Mouse (Mus musculus) forebrain, embryonic 16.5 days (tissue): Measurements from ENCODE around the gene Atp7a. TPM values are rescaled to one million over a fixed set of nuclear protein-coding genes. Genes with fewer than 3 reads are reported as not detected.
"Not testable (repeated sequence)": the region's sequence is repeated elsewhere in the genome, so short reads cannot be mapped to it uniquely, and the experiment has no call there.

ENCODE experiments used
- ATAC-seq: fragments of 200-750 bp; cut with Nextera tagmentation; 2 replicates; pipeline ENCODE4 v1.8.0; 2017; ENCODE audit warnings: mild to moderate bottlenecking, moderate library complexity
- H3K27ac ChIP-seq: fragments of 300-500 bp; sonication (generic); 2 replicates; pipeline ENCODE4 v1.5.1; 2014; ENCODE audit warnings: low read length, control low read depth
- H3K27me3 ChIP-seq: fragments of 300-500 bp; sonication (generic); replicated peaks from 2 replicates; pipeline ENCODE4 v1.6.1; 2014; ENCODE audit warnings: low read length; ENCODE audit not compliant: control insufficient read depth, insufficient read depth
- H3K36me3 ChIP-seq: fragments of 300-500 bp; sonication (generic); 2 replicates; pipeline ENCODE4 v1.6.1; 2014; ENCODE audit not compliant: control insufficient read depth, insufficient read depth
- H3K4me1 ChIP-seq: fragments of 300-500 bp; sonication (generic); replicated peaks from 2 replicates; pipeline ENCODE4 v1.6.1; 2014; ENCODE audit warnings: low read length; ENCODE audit not compliant: control insufficient read depth, insufficient read depth
- H3K4me2 ChIP-seq: fragments of 300-500 bp; sonication (generic); 2 replicates; pipeline ENCODE4 v1.6.1; 2014; ENCODE audit warnings: mild to moderate bottlenecking, low read length, control low read depth
- H3K4me3 ChIP-seq: fragments of 300-500 bp; sonication (generic); replicated peaks from 2 replicates; pipeline ENCODE4 v1.5.1; 2014; ENCODE audit warnings: mild to moderate bottlenecking, low read length, control low read depth
- H3K9ac ChIP-seq: fragments of 300-500 bp; sonication (generic); replicated peaks from 2 replicates; pipeline ENCODE4 v1.6.1; 2014; ENCODE audit warnings: low read depth, low read length, control low read depth
- H3K9me3 ChIP-seq: fragments of 300-500 bp; sonication (generic); 2 replicates; pipeline ENCODE4 v1.6.1; 2016; ENCODE audit warnings: low read length; ENCODE audit not compliant: control insufficient read depth
- WGBS: fragments of 180-500 bp; shearing (Covaris S2); extraction: QIAGEN DNeasy Blood & Tissue Kit; methylation state at CpG from one replicate; pipeline ENCODE4 v1.1.7; 2014; 5-methylcytosine and 5-hydroxymethylcytosine counted together
- polyA plus RNA-seq: library from polyadenylated mRNA; unstranded; fragments of >200 nt; fragmentation: Nextera tagmentation; extraction: Ambion mirVana; gene quantifications from 2 replicates; pipeline ENCODE4 v1.2.1, GENCODE M21; 2015

The Atp7a gene
- 17.6 and 20.7 TPM in 2 replicates for polyA plus RNA-seq

GRCm38 (mm10) chrX:106026418-106027342 is at the start of gene Atp7a:
TSS of gene Atp7a (plus strand) at chrX:106027276.
- no peaks in the 10 kb centered on the region for H3K27me3 ChIP-seq
- peak within 1 kb of the TSS; percentile 4; the same call in 1 of the 2 replicates for H3K27ac ChIP-seq
- no peaks in the 10 kb centered on the region for H3K9me3 ChIP-seq
- H3K4me3 ChIP-seq: peak within 1 kb of the TSS; percentile 69
- H3K4me2 ChIP-seq: peak within 1 kb of the TSS; percentile 62
- peaks cover 7% of the 10 kb centered on the region for H3K4me1 ChIP-seq
- H3K36me3 ChIP-seq: no peaks in the 10 kb centered on the region
- H3K9ac ChIP-seq: peak within 1 kb of the TSS; percentile 61
- 19% methylated on average over 36 of the region's 36 CpGs for WGBS
- ATAC-seq: peak; percentile 98

GRCm38 (mm10) chrX:106001605-106002004 is 25.5 kb upstream of the Atp7a start:
- WGBS: 76% methylated on average over 1 of the region's 1 CpGs
- no peak overlapping the region for H3K27ac ChIP-seq
- no peaks in the 10 kb centered on the region for H3K36me3 ChIP-seq
- H3K9me3 ChIP-seq: no peaks in the 10 kb centered on the region
- peak; percentile 52 for ATAC-seq
- H3K27me3 ChIP-seq: no peaks in the 10 kb centered on the region
- no peak overlapping the region for H3K9ac ChIP-seq
- H3K4me1 ChIP-seq: no peaks in the 10 kb centered on the region
- H3K4me2 ChIP-seq: no peak overlapping the region
- H3K4me3 ChIP-seq: no peak overlapping the region

GRCm38 (mm10) chrX:106010762-106011161 is 16.3 kb upstream of the Atp7a start:
- H3K4me3 ChIP-seq: peak overlapping the region; percentile 65
- H3K9me3 ChIP-seq: no peaks in the 10 kb centered on the region
- no peaks in the 10 kb centered on the region for H3K27me3 ChIP-seq
- peak overlapping the region; percentile 57; the same call in 1 of the 2 replicates for H3K9ac ChIP-seq
- no peak for ATAC-seq
- no peaks in the 10 kb centered on the region for H3K36me3 ChIP-seq
- WGBS: 11% methylated on average over 3 of the region's 3 CpGs
- peak overlapping the region; percentile 57 for H3K4me2 ChIP-seq
- no peak overlapping the region for H3K27ac ChIP-seq
- H3K4me1 ChIP-seq: no peaks in the 10 kb centered on the region; the same call in none of the 2 replicates

GRCm38 (mm10) chrX:106011465-106012159 is 15.5 kb upstream of the Atp7a start, which contains the start of gene Magt1:
TSS of gene Magt1 (minus strand) at chrX:106011906.
- Histone ChIP-seq H3K9ac (peak within 1 kb of the TSS; percentile 57), H3K27me3 (no peaks in the 10 kb centered on the region), H3K27ac (peak within 1 kb of the TSS; percentile 89), H3K4me1 (no peaks in the 10 kb centered on the region; the same call in none of the 2 replicates), H3K4me3 (peak within 1 kb of the TSS; percentile 65), H3K36me3 (no peaks in the 10 kb centered on the region), H3K9me3 (no peaks in the 10 kb centered on the region), H3K4me2 (peak within 1 kb of the TSS; percentile 65)
- ATAC-seq: peak; percentile 89
- 18% methylated on average over 45 of the region's 45 CpGs for WGBS

GRCm38 (mm10) chrX:106012559-106012958 is 14.5 kb upstream of the Atp7a start:
- Histone ChIP-seq H3K9me3 (no peaks in the 10 kb centered on the region), H3K9ac (no peak overlapping the region; the same call in 1 of the 2 replicates), H3K27ac (peak overlapping the region; percentile 89; the same call in 1 of the 2 replicates), H3K4me1 (peaks cover 5% of the 10 kb centered on the region), H3K36me3 (no peaks in the 10 kb centered on the region), H3K27me3 (no peaks in the 10 kb centered on the region), H3K4me3 (peak overlapping the region; percentile 38; the same call in 1 of the 2 replicates), H3K4me2 (peak overlapping the region; percentile 65)
- WGBS: 69% methylated on average over 3 of the region's 3 CpGs
- no peak for ATAC-seq

GRCm38 (mm10) chrX:106013217-106013616 is 13.9 kb upstream of the Atp7a start:
- Histone ChIP-seq H3K27ac (no peak overlapping the region), H3K9me3 (no peaks in the 10 kb centered on the region), H3K4me3 (no peak overlapping the region), H3K4me2 (no peak overlapping the region), H3K36me3 (no peaks in the 10 kb centered on the region), H3K9ac (no peak overlapping the region), H3K4me1 (peaks cover 5% of the 10 kb centered on the region), H3K27me3 (no peaks in the 10 kb centered on the region)
- ATAC-seq: no peak
- 32% methylated on average over 2 of the region's 2 CpGs for WGBS

GRCm38 (mm10) chrX:106014741-106015377 is 12.2 kb upstream of the Atp7a start:
- not testable (repeated sequence) for H3K4me3 ChIP-seq, H3K4me1 ChIP-seq, ATAC-seq, H3K36me3 ChIP-seq, H3K9ac ChIP-seq, H3K27me3 ChIP-seq, H3K4me2 ChIP-seq, H3K27ac ChIP-seq, H3K9me3 ChIP-seq
- WGBS: 59% methylated on average over 2 of the region's 2 CpGs

- peaks cover 5% of the 10 kb centered on the region for H3K4me1 ChIP-seq
- peak within 1 kb of the TSS; percentile 77 for H3K27ac ChIP-seq
- H3K9ac ChIP-seq: peak within 1 kb of the TSS; percentile 68
- peak within 1 kb of the TSS; percentile 51 for H3K4me2 ChIP-seq
- 16% methylated on average over 26 of the region's 26 CpGs for WGBS
- no peaks in the 10 kb centered on the region for H3K9me3 ChIP-seq
- H3K4me3 ChIP-seq: peak within 1 kb of the TSS; percentile 72
- ATAC-seq: peak; percentile 66
- no peaks in the 10 kb centered on the region for H3K27me3 ChIP-seq
- H3K36me3 ChIP-seq: no peaks in the 10 kb centered on the region; the same call in 1 of the 2 replicates
Observed at GRCm38 (mm10) chrX:106015571-106016322, 11.3 kb upstream of the Atp7a start, which contains the start of gene Cox7b. TSS of gene Cox7b (plus strand) at chrX:106015700.
